Mouse (Mus musculus): ENCODE results near the gene E330014E10Rik. TPM values are rescaled to one million over a fixed set of nuclear protein-coding genes. Genes with fewer than 3 reads are reported as not detected.

The E330014E10Rik gene
- not detected for polyA plus RNA-seq (2017; shearing (Covaris generic))

DNA sequence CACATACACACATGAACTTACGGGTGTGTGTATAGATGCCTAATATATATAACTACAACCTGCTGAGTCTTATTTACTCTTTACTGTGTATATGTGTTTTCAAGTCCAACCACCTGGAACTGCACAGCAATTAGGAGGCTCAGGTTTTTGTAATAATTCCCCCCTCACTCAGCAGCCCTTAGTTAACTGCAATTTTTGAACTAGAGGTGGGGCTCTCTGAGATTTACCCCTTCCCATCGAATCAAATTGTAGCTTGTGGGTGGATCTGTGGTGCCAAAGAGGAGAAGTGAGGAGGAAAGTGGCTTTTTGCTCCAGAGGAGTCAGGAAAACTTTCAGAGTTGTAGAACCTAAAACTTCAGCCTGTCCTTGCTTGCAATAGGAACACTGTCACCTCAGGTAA is at the start of gene E330014E10Rik:
E330014E10Rik (plus strand) TSS at position 301 of the 400 bp plus-strand sequence.

DNA sequence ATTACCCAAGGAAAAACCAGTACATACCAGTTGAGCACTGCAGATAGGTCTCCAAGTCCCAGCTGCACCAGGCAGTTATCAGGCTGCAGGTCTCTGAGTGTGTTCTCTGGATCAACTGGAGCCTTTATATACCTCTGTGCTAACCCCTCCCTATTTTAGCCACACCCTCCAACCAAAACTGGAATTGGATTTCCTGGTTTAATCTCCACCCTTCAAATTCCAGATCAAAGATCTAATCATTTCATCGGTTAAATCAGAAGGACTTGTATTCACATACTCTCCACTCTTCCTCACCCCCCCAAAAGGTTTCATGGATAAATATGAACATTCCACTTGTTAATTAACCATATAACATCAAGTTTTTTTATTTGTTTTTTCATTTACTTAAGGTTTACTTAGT is 39.7 kb upstream of the E330014E10Rik start, which contains the start of gene Gm7978:
Gm7978 (minus strand) TSS at position 101 of the 400 bp plus-strand sequence.

GRCm38 (mm10) chr5:95741714-95742113 is 34.1 kb upstream of the E330014E10Rik start, which contains the start of gene Gm7982:
Gene Gm7982 (plus strand): TSS chr5:95742014.

Other genes with a start within 250 kb of the E330014E10Rik start
- gene Gm7971, start 181.1 kb upstream of the E330014E10Rik start, polyA plus RNA-seq (2017; shearing (Covaris generic)) = not detected
- gene Gm7978, start 39.8 kb upstream of the E330014E10Rik start, polyA plus RNA-seq (2017; shearing (Covaris generic)) = not detected
- gene Gm7982, start 34.0 kb upstream of the E330014E10Rik start, polyA plus RNA-seq (2017; shearing (Covaris generic)) = not detected
- gene Cxcl13, start 181.0 kb downstream of the E330014E10Rik start, polyA plus RNA-seq (2017; shearing (Covaris generic)) = under 1 TPM in 1 of 2 experiments, not detected in 1; 0.51 TPM

All from activated CD4-positive, CD25-positive, alpha-beta regulatory T cell (primary cell).